Mouse (Mus musculus) bone marrow macrophage, adult 2 months (primary cell): ENCODE results near the gene Nhs.

Experiments
- CTCF ChIP-seq: IDR thresholded peaks from 2 replicates; pipeline ENCODE4 v1.5.1; 2012; ENCODE audit warnings: low read depth, mild to moderate bottlenecking, low read length, moderate library complexity
- POLR2A ChIP-seq: IDR thresholded peaks from 2 replicates; pipeline ENCODE4 v1.6.1; 2012; ENCODE audit warnings: mild to moderate bottlenecking, low read depth, low read length, borderline replicate concordance

GRCm38 (mm10) chrX:161972723-161973122 lies 186.8 kb downstream of the Nhs start:
- no peak for TF ChIP-seq CTCF
- TF ChIP-seq POLR2A, result no peak
